Mouse (Mus musculus) liver, adult 2 months (tissue): Measurements from ENCODE around the gene Papola.

Experiments
- CTCF ChIP-seq: fragments of 200-500 bp; IDR thresholded peaks from 2 replicates; pipeline ENCODE4 v1.5.1; 2011; ENCODE audit warnings: low read depth, low read length, control low read depth
- POLR2A ChIP-seq: fragments of 200-500 bp; IDR thresholded peaks from 2 replicates; pipeline ENCODE4 v1.6.1; 2011; ENCODE audit warnings: low read length, control low read depth; ENCODE audit not compliant: insufficient read depth; ENCODE audit errors: extremely low read depth

- TF ChIP-seq CTCF (no peak), POLR2A (no peak)
These were observed 39.0 kb downstream of the Papola start for GRCm38 (mm10) chr12:105823472-105823871.
